Mouse (Mus musculus) kidney, embryonic 14.5 days (tissue): ENCODE data around the gene Gm572. TPM values are rescaled to one million over a fixed set of nuclear protein-coding genes. Genes with fewer than 3 reads are reported as not detected.

Experiments used
- ATAC-seq: fragments of 200-750 bp; cut with Nextera tagmentation; 2 replicates; pipeline ENCODE4 v1.8.0; 2017; ENCODE audit warnings: moderate number of reproducible peaks, mild to moderate bottlenecking, moderate TSS enrichment, moderate library complexity; ENCODE audit not compliant: low FRiP score, low TSS enrichment
- H3K27ac ChIP-seq: fragments of 300-500 bp; sonication (generic); 2 replicates; pipeline ENCODE4 v1.5.1; 2014; ENCODE audit warnings: low read depth, mild to moderate bottlenecking, low read length, moderate library complexity, mixed read lengths
- H3K27me3 ChIP-seq: fragments of 300-500 bp; sonication (generic); 2 replicates; pipeline ENCODE4 v1.6.1; 2014; ENCODE audit warnings: mild to moderate bottlenecking, low read length; ENCODE audit not compliant: control insufficient read depth, insufficient read depth
- H3K36me3 ChIP-seq: fragments of 300-500 bp; sonication (generic); 2 replicates; pipeline ENCODE4 v1.6.1; 2014; ENCODE audit warnings: low read length, mixed read lengths; ENCODE audit not compliant: control insufficient read depth, insufficient read depth
- H3K4me1 ChIP-seq: fragments of 300-500 bp; sonication (generic); 2 replicates; pipeline ENCODE4 v1.6.1; 2014; ENCODE audit warnings: low read length, mixed read lengths; ENCODE audit not compliant: control insufficient read depth, insufficient read depth
- H3K4me2 ChIP-seq: fragments of 300-500 bp; sonication (generic); replicated peaks from 2 replicates; pipeline ENCODE4 v1.6.1; 2014; ENCODE audit warnings: low read depth, mild to moderate bottlenecking, low read length
- H3K4me3 ChIP-seq: fragments of 300-500 bp; sonication (generic); 2 replicates; pipeline ENCODE4 v1.5.1; 2014; ENCODE audit warnings: mild to moderate bottlenecking, low read length
- H3K9ac ChIP-seq: fragments of 300-500 bp; sonication (generic); 2 replicates; pipeline ENCODE4 v1.6.1; 2014; ENCODE audit warnings: low read depth, mild to moderate bottlenecking, low read length, moderate library complexity
- H3K9me3 ChIP-seq: fragments of 300-500 bp; sonication (generic); 2 replicates; pipeline ENCODE4 v1.6.1; 2016; ENCODE audit warnings: low read length; ENCODE audit not compliant: control insufficient read depth
- WGBS: fragments of 180-500 bp; shearing (Covaris S2); extraction: QIAGEN DNeasy Blood & Tissue Kit; methylation state at CpG from one replicate; pipeline ENCODE4 v1.1.7; 2014; 5-methylcytosine and 5-hydroxymethylcytosine counted together
- polyA plus RNA-seq: library from polyadenylated mRNA; unstranded; fragments of >200 nt; fragmentation: Nextera tagmentation; extraction: Ambion mirVana; gene quantifications from 2 replicates; pipeline ENCODE4 v1.2.1, GENCODE M21; 2014

Gene Gm572
- polyA plus RNA-seq, 1 experiment from 2014 or later, result not detected

- no peak overlapping the region for H3K27ac ChIP-seq
- WGBS, result 58% methylated on average over 3 of the region's 3 CpGs
- ATAC-seq, result no peak
Measured at GRCm38 (mm10) chr4:148632013-148632692, 11.0 kb upstream of the Gm572 start.

GRCm38 (mm10) chr4:148633395-148634061 lies 9.6 kb upstream of the Gm572 start:
- Histone ChIP-seq H3K4me1 (no peaks in the 10 kb centered on the region), H3K27me3 (no peaks in the 10 kb centered on the region), H3K9me3 (no peaks in the 10 kb centered on the region), H3K36me3 (no peaks in the 10 kb centered on the region), H3K9ac (no peak overlapping the region), H3K4me2 (no peak overlapping the region), H3K4me3 (no peak overlapping the region), H3K27ac (no peak overlapping the region)
- 46% methylated on average over 2 of the region's 2 CpGs for WGBS
- ATAC-seq, result no peak

More at GRCm38 (mm10) chr4:148632013-148632692, 11.0 kb upstream of the Gm572 start:
- Histone ChIP-seq H3K27me3 (no peaks in the 10 kb centered on the region), H3K4me2 (no peak overlapping the region), H3K4me3 (no peak overlapping the region), H3K36me3 (no peaks in the 10 kb centered on the region), H3K4me1 (no peaks in the 10 kb centered on the region), H3K9me3 (no peaks in the 10 kb centered on the region), H3K9ac (no peak overlapping the region)

- WGBS, result 81% methylated on average over 2 of the region's 2 CpGs
- no peak overlapping the region for H3K4me2 ChIP-seq
- H3K4me3 ChIP-seq, result no peak overlapping the region
Measured at GRCm38 (mm10) chr4:148635309-148635708, 7.8 kb upstream of the Gm572 start.

GRCm38 (mm10) chr4:148638302-148638701 lies 4.8 kb upstream of the Gm572 start:
- Histone ChIP-seq H3K4me2 (no peak overlapping the region), H3K9ac (no peak overlapping the region), H3K36me3 (no peaks in the 10 kb centered on the region), H3K27ac (no peak overlapping the region), H3K4me3 (no peak overlapping the region), H3K4me1 (no peaks in the 10 kb centered on the region), H3K9me3 (no peaks in the 10 kb centered on the region), H3K27me3 (no peaks in the 10 kb centered on the region)
- ATAC-seq, result no peak
- WGBS, result 30% methylated on average over 9 of the region's 9 CpGs

More at GRCm38 (mm10) chr4:148635309-148635708, 7.8 kb upstream of the Gm572 start:
- ATAC-seq, result no peak
- Histone ChIP-seq H3K27me3 (no peaks in the 10 kb centered on the region), H3K9ac (no peak overlapping the region), H3K4me1 (no peaks in the 10 kb centered on the region), H3K27ac (no peak overlapping the region), H3K9me3 (no peaks in the 10 kb centered on the region), H3K36me3 (no peaks in the 10 kb centered on the region)

- WGBS, result 97% methylated on average over 2 of the region's 2 CpGs
- H3K4me1 ChIP-seq, result no peaks in the 10 kb centered on the region
- no peak overlapping the region for H3K27ac ChIP-seq
- no peaks in the 10 kb centered on the region for H3K36me3 ChIP-seq
- ATAC-seq, result no peak
- no peak overlapping the region for H3K4me2 ChIP-seq
- H3K4me3 ChIP-seq, result no peak overlapping the region
- H3K9me3 ChIP-seq, result no peaks in the 10 kb centered on the region
- H3K9ac ChIP-seq, result no peak overlapping the region
- H3K27me3 ChIP-seq, result no peaks in the 10 kb centered on the region
Measured at GRCm38 (mm10) chr4:148639455-148639854, 3.7 kb upstream of the Gm572 start.

- H3K9me3 ChIP-seq, result no peaks in the 10 kb centered on the region
- H3K27ac ChIP-seq, result peak overlapping the region; percentile 59; the same call in 1 of the 2 replicates
- H3K36me3 ChIP-seq, result no peaks in the 10 kb centered on the region
- no peaks in the 10 kb centered on the region for H3K27me3 ChIP-seq
- no peak overlapping the region for H3K4me3 ChIP-seq
- no peaks in the 10 kb centered on the region for H3K4me1 ChIP-seq
- WGBS, result 62% methylated on average over 5 of the region's 5 CpGs
- ATAC-seq, result peak; percentile 48; the same call in 1 of the 2 replicates
- H3K4me2 ChIP-seq, result no peak overlapping the region
- no peak overlapping the region for H3K9ac ChIP-seq
Measured at GRCm38 (mm10) chr4:148641121-148641520, 2.0 kb upstream of the Gm572 start.

- no peaks in the 10 kb centered on the region for H3K4me1 ChIP-seq
- H3K9ac ChIP-seq, result peak overlapping the region; percentile 44; the same call in 1 of the 2 replicates
- H3K27ac ChIP-seq, result no peak overlapping the region
- H3K4me2 ChIP-seq, result peak overlapping the region; percentile 26; the same call in 1 of the 2 replicates
- WGBS, result 5% methylated on average over 9 of the region's 9 CpGs
- no peaks in the 10 kb centered on the region for H3K36me3 ChIP-seq
- no peaks in the 10 kb centered on the region for H3K9me3 ChIP-seq
- H3K27me3 ChIP-seq, result no peaks in the 10 kb centered on the region
- 0 out of 2 replicates have a peak, but pooled peaks have one; percentile 5 for ATAC-seq
- H3K4me3 ChIP-seq, result peak overlapping the region; percentile 10; the same call in 1 of the 2 replicates
Measured at GRCm38 (mm10) chr4:148644157-148644511, 1.0 kb downstream of the Gm572 start.

GRCm38 (mm10) chr4:148644926-148645325 lies 1.8 kb downstream of the Gm572 start:
- Histone ChIP-seq H3K4me1 (no peaks in the 10 kb centered on the region), H3K4me2 (no peak overlapping the region), H3K27me3 (no peaks in the 10 kb centered on the region), H3K36me3 (no peaks in the 10 kb centered on the region), H3K9me3 (no peaks in the 10 kb centered on the region), H3K9ac (no peak overlapping the region), H3K4me3 (no peak overlapping the region), H3K27ac (no peak overlapping the region)
- WGBS, result 88% methylated on average over 6 of the region's 6 CpGs
- no peak for ATAC-seq

GRCm38 (mm10) chr4:148646616-148647015 lies 3.5 kb downstream of the Gm572 start:
- Histone ChIP-seq H3K4me1 (no peaks in the 10 kb centered on the region), H3K9ac (no peak overlapping the region), H3K4me3 (no peak overlapping the region), H3K9me3 (no peaks in the 10 kb centered on the region), H3K4me2 (no peak overlapping the region), H3K27me3 (no peaks in the 10 kb centered on the region), H3K27ac (no peak overlapping the region), H3K36me3 (no peaks in the 10 kb centered on the region)
- ATAC-seq, result no peak
- 68% methylated on average over 11 of the region's 11 CpGs for WGBS
